Mouse (Mus musculus) gastrocnemius, postnatal 14 days (tissue): ENCODE data around the gene Tcf15. TPM values are rescaled to one million over a fixed set of nuclear protein-coding genes. Genes with fewer than 3 reads are reported as not detected.

Experiments
- DNase-seq: peaks from one replicate; pipeline ENCODE4 v3.0.0; 2021; ENCODE audit warnings: mixed read lengths
- intact Hi-C: fragments of 180-260 bp; cut with DNase I; formaldehyde crosslinking; loops from one replicate; pipeline ENCODE4 v1.15.1; 2025; ENCODE audit warnings: low total_unique reads
- total RNA-seq, 2 experiments: library from RNA; stranded (reverse); gene quantifications; 2 replicates each; pipeline ENCODE4 v1.2.3; 2021

Tcf15 gene
- total RNA-seq, 2 experiments from 2014 or later, result 18.4 to 20.4 TPM

GRCm38 (mm10) chr2:152117694-152118093, 25.7 kb upstream of the Tcf15 start:
- intact Hi-C loops, result no loop called here
- DNase-seq, result no peak

GRCm38 (mm10) chr2:152119228-152119865, 24.0 kb upstream of the Tcf15 start:
- no peak for DNase-seq
- intact Hi-C loops, result no loop called here

GRCm38 (mm10) chr2:152122896-152123295, 20.5 kb upstream of the Tcf15 start:
- DNase-seq, result no peak
- intact Hi-C loops, result no loop called here

- DNase-seq, result no peak
- intact Hi-C loops, result no loop called here
These were observed 14.8 kb upstream of the Tcf15 start for GRCm38 (mm10) chr2:152128597-152128996.

- DNase-seq, result no peak
- intact Hi-C loops, result no loop called here
These were observed 13.6 kb upstream of the Tcf15 start for GRCm38 (mm10) chr2:152129778-152130177.

- no peak for DNase-seq
- intact Hi-C loops, result no loop called here
These were observed 11.3 kb upstream of the Tcf15 start for GRCm38 (mm10) chr2:152132016-152132415.

- intact Hi-C loops, result no loop called here
These were observed 10.7 kb upstream of the Tcf15 start for GRCm38 (mm10) chr2:152132691-152133090.

GRCm38 (mm10) chr2:152139191-152139987, 4.0 kb upstream of the Tcf15 start:
- intact Hi-C loops, result no loop called here
- no peak for DNase-seq

More at GRCm38 (mm10) chr2:152132691-152133090, 10.7 kb upstream of the Tcf15 start:
- no peak for DNase-seq

GRCm38 (mm10) chr2:152140941-152141340, 2.4 kb upstream of the Tcf15 start:
- no peak for DNase-seq
- intact Hi-C loops, result no loop called here

- intact Hi-C loops, result no loop called here
These were observed 1.9 kb upstream of the Tcf15 start for GRCm38 (mm10) chr2:152141491-152141890.

GRCm38 (mm10) chr2:152142046-152142445, 1.3 kb upstream of the Tcf15 start:
- intact Hi-C loops, result no loop called here
- DNase-seq, result peak; percentile 26

More at GRCm38 (mm10) chr2:152141491-152141890, 1.9 kb upstream of the Tcf15 start:
- DNase-seq, result no peak

- DNase-seq, result no peak
- intact Hi-C loops, result no loop called here
These were observed 790 bp upstream of the Tcf15 start for GRCm38 (mm10) chr2:152142571-152142970.

- intact Hi-C loops, result no loop called here
- no peak for DNase-seq
These were observed 743 bp downstream of the Tcf15 start for GRCm38 (mm10) chr2:152144158-152144450.

GRCm38 (mm10) chr2:152144501-152144900, 1.1 kb downstream of the Tcf15 start:
- no peak for DNase-seq
- intact Hi-C loops, result no loop called here

GRCm38 (mm10) chr2:152145711-152146110, 2.4 kb downstream of the Tcf15 start:
- intact Hi-C loops, result no loop called here
- no peak for DNase-seq

GRCm38 (mm10) chr2:152147079-152147478, 3.7 kb downstream of the Tcf15 start:
- no peak for DNase-seq
- intact Hi-C loops, result no loop called here

GRCm38 (mm10) chr2:152148675-152149074, 5.3 kb downstream of the Tcf15 start:
- intact Hi-C loops, result no loop called here
- DNase-seq, result no peak

GRCm38 (mm10) chr2:152149891-152150290, 6.5 kb downstream of the Tcf15 start:
- DNase-seq, result no peak
- intact Hi-C loops, result no loop called here

GRCm38 (mm10) chr2:152150373-152150772, 7.0 kb downstream of the Tcf15 start:
- intact Hi-C loops, result no loop called here
- peak; percentile 21 for DNase-seq

- no peak for DNase-seq
- intact Hi-C loops, result no loop called here
These were observed 10.0 kb downstream of the Tcf15 start for GRCm38 (mm10) chr2:152153361-152153760.
